Mouse (Mus musculus) liver, adult 2 months (tissue): ENCODE data around the gene Klhdc8b.

Experiments
- CTCF ChIP-seq: fragments of 200-500 bp; IDR thresholded peaks from 2 replicates; pipeline ENCODE4 v1.5.1; 2011; ENCODE audit warnings: low read depth, low read length, control low read depth
- POLR2A ChIP-seq: fragments of 200-500 bp; IDR thresholded peaks from 2 replicates; pipeline ENCODE4 v1.6.1; 2011; ENCODE audit warnings: low read length, control low read depth; ENCODE audit not compliant: insufficient read depth; ENCODE audit errors: extremely low read depth

DNA sequence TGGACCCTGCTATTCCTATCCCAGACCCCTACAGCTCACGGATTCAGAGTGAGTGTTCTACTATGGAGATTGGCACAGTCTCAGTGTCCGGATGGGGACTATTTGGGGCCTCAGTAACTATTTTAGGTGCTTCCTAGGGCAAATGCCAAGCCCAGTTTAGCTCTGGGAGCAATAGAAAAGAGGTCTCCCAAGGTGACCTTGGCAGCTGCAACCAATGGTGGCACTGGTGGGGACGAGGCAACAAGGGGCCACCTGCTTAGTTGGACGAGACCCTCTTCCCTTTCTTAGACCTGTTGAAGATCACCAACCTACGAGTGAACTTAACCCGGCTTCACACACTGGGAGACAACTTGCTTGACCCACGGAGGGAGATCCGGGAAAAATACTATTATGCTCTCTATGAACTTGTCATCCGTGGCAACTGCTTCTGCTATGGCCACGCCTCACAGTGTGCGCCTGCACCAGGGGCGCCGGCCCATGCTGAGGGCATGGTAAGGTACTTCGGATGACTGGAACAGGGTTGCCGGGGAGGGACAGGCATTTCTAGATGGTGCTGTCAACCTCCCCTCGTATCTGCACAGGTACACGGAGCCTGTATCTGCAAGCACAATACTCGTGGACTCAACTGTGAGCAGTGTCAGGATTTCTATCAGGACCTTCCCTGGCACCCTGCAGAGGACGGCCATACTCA, 20.3 kb upstream of the Klhdc8b start:
- TF ChIP-seq CTCF (no peak), POLR2A (no peak)
